Mouse (Mus musculus) cerebral cortex, adult 2 months (tissue): ENCODE measurements around the gene Dtnb.

ENCODE experiments used
- WGBS: fragments of 180-500 bp; shearing (Covaris S2); methylation state at CpG from one replicate; pipeline ENCODE4 v1.1.7; 2018; 5-methylcytosine and 5-hydroxymethylcytosine counted together

The Dtnb gene

GRCm38 (mm10) chr12:3571787-3572580 lies at the start of gene Dtnb:
Gene Dtnb, plus strand, starts transcription at chr12:3572381.
- under 1% methylated on average over 68 of the region's 85 CpGs for WGBS

GRCm38 (mm10) chr12:3525536-3525935 lies 46.6 kb upstream of the Dtnb start:
- 92% methylated on average over 5 of the region's 5 CpGs for WGBS

DNA sequence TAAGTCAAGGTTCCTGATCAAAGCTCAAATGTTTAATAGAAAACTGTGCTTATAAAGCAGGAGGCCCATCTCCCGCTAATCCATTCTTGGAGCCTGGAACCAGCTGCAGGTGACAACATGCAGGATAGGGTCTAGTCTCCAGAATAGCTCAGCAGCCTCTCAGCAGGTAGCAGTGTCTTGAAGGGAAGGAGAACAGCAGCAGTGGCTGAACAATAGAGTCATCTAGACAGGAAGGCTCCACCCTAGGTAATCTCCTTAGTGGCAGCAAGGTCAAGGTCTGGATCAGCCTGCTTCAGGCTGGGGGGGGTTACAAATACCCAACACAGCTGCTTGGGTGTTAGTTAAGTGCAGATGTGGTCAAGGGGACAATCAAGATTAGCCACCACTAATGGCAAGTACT lies 36.7 kb upstream of the Dtnb start:
- WGBS: 97% methylated on average over 1 of the region's 1 CpGs

DNA sequence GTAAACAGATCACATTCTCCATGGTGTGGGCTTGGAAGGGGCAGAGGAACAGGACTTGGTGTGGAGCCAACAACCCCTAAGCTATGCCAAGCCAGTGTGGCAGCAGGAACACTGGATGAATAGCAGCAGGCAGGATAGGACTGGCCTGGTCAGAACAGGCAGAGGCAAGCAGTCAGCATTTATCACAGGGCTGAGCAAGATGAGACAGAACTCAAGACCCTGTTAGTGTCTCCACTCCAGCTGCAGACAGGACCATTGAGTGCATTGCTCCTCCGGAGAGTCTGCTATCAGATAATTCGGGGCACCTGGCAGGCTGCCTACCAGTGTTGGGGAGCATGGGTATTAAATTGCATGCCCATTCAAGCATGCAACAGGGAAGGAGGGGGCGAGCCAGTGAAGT lies 34.6 kb upstream of the Dtnb start:
- 50% methylated on average over 3 of the region's 3 CpGs for WGBS

DNA sequence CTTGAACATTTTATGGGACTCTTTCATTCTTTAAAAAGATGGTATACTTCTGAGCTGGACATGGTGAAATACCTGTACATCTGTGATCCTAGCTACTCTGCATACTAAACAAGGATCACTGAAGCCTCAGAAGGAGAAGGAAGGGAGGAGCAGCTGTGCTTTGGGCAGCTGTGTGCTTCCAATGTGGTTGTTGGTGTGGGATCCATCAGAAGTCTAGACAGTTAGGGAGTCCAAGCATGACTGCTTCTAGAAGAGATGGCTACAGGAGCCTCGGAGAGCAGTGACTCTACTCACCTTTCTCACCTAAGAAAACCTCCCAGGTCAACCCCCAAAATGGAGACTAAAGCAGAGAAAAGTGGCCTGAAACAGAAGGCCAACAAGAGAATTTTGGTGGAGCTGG lies 34.1 kb upstream of the Dtnb start:
- 73% methylated on average over 1 of the region's 1 CpGs for WGBS

GRCm38 (mm10) chr12:3539605-3540004 lies 32.6 kb upstream of the Dtnb start:
- WGBS: 80% methylated on average over 2 of the region's 2 CpGs

GRCm38 (mm10) chr12:3540871-3541270 lies 31.3 kb upstream of the Dtnb start:
- 88% methylated on average over 7 of the region's 7 CpGs for WGBS

DNA sequence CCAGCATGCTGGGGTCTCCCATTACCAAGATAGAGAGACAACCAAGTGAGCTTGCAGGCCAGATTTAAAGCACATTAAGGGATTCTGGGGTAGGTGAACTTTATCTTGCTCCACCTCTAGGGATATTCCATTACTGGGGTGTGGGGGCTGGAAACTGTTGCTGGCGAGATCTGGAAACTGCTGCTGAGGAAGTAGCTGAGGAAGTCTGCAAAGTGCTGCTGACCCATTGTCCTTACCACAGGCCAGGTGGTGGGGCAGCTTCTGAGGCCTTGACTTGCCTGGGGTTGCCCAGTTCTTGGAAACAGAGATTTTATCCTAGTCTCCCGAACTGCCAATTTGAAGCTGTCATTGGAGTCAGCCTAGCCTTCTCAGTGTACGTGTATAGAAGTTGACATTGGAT lies 26.7 kb upstream of the Dtnb start:
- WGBS: 78% methylated on average over 3 of the region's 3 CpGs

DNA sequence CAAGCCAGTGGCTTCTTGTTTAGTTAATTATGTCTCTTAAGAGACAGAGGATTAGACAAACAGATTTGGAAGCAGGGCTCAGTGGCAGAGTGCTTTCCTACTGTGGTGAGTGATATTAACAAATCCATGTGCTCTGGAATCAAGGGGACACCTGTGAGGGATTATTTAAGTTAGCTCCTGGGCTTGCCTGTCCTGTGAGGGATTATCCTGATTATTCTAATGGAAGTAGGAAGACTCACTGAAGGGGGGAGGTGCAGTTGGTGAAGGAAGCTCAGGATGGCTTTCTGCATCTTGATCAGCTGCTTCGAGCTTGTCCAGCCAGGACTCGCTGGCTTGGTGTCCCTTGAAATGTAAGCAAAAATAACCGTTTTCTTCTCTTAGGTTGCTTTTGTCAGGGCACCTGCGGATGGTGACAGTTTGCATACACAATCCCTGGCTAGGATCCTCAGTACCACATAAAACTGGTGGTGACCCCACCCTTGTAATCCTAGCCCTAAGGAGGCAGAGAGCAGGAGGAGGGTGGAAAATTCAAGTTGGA lies 26.0 kb upstream of the Dtnb start:
- 58% methylated on average over 4 of the region's 4 CpGs for WGBS

- 38% methylated on average over 6 of the region's 6 CpGs for WGBS
Measured at GRCm38 (mm10) chr12:3546781-3547180, 25.4 kb upstream of the Dtnb start.

GRCm38 (mm10) chr12:3547506-3547905 lies 24.7 kb upstream of the Dtnb start:
- WGBS: 58% methylated on average over 4 of the region's 4 CpGs

DNA sequence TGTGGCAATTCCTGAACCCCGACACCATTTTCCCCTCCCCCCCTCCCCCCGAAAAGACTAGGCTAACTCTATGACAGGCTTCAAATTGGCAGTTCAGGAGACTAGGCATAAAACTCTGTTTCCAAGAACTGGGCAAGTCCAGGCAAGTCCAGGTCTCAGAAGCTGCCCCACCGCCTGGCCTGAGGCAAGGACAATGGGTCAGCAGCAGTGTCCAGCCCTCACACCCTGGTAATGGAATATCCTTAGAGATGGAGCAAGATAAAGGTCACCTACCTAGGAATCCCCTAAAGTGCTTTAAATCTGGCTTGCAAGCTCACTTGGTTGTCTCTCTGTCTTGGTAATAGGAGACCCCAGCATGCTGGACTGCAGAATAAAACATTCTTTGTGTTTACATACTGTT lies 24.3 kb upstream of the Dtnb start:
- 68% methylated on average over 3 of the region's 3 CpGs for WGBS

- WGBS: 40% methylated on average over 5 of the region's 5 CpGs
Measured at GRCm38 (mm10) chr12:3548582-3549211, 23.5 kb upstream of the Dtnb start.

DNA sequence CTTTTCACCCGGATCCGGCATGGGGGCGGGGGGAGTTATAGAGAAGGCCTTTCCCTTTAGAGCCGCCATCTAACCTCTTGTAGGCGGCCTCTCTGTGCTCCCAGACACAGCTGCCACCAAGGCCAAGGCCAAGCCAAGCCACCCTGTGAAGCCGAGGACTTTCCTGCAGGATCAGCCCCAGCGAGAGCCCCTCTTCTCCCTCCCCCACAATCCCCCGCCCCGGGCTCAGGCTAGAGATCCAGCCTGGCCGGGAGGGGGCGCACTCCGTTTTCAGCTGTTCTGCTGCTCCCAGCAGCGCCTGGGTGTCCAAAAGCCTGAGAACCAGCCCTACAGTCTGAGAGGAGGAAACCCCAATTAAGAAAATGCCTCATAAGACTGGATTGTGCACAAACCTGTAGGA lies 21.9 kb upstream of the Dtnb start:
- 16% methylated on average over 13 of the region's 13 CpGs for whole genome bisulfite sequencing

DNA sequence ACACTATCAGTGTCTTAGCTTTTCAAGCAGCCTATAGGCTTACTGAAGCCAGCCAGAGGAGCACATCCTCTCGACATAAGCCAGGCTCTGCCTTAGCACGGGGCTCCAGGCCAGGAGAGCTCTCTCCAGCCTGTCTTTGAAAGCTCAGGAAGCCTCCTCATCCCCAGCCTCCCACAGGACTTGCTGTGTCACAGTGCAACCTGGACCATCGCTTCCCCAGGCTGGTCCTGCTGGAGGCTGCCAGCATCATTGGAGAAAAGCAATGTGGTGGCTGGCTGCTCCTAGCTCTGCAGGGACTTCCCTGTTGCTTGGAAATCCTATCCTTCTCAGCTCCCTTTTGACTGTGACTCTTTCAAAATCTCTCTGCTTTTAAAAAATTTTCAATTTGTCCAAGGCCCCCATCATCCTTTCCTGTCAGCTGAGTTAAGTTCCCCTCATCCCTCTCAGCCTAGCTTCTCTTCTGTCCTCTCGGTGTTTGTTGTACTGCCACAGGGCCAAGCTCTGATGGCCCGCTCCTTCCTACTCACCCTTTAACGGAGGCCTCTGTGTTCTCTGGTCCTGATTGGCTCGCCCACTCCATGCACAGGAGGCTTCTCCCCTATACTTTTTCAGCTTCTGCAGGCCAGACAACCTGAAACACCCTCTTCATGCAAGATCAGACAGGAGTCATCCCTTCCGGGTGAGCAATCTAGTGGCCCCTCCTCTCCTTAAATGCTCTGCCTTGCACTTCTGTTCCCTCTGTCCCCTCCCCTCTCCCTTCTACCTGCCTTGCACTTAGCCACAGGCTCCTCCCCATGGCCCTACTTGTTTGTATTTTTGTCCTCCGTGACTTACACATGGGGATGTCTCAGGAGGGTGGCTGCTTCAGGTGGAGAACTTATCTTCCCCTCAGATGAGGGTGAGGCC lies 14.5 kb upstream of the Dtnb start:
- 65% methylated on average over 9 of the region's 9 CpGs for WGBS

- WGBS: 17% methylated on average over 1 of the region's 1 CpGs
Measured at GRCm38 (mm10) chr12:3560596-3560995, 11.6 kb upstream of the Dtnb start.

DNA sequence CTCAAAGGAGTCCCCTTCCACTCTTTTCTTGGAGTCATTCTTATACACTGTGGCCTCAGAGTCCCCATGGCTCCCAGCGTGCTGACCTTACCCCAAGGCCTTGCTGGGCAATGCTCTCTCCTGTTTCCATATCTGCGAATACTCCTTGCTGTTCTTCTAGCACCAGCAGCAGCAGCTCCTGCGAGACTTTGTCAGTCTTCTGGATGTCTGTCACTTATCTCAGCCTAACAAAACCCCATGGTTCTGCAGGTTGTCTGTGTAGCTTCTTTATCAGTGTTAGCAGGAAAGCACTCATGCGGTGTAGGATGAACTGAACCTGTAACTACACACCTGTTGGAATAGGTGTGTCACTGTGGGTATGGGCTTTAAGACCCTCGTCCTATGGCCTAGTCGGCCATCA lies 11.1 kb upstream of the Dtnb start:
- 88% methylated on average over 6 of the region's 6 CpGs for WGBS

DNA sequence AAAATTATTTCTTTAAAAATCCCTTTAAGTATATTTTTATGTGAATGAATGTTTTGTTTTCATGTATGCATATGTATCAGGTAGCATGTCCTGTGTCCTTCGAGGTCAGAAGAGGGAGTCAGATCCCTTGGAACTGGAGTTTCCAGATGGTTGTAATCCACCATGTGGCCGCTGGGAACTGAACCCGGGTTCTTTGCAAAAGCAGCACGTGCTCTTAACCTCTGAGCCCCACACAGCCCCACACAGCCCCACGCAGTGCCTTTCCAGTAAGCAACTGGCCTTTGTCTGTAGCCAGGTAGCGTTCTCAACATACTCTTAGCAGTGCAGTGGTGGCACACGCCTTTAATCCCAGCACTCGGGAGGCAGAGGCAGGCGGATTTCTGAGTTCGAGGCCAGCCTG lies 9.4 kb upstream of the Dtnb start:
- WGBS: 95% methylated on average over 10 of the region's 10 CpGs

DNA sequence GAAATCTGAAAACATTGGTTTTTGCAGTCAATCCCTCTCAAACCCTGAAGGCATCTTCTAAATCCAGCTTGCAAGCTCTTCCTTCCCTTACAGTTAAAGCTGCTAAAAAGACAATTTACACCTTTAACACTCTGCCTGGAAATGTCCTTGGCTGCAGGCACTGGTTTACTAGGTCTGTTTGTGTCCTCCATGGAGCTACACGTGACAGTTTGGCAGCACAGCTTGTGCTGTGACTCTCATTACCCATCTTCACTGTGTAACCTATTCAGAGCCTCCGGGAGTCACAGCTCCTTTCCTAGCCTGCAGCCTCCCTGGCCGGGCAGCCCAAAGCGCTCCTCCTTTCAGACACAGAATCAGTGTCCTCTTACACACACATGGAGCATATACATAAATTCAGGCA lies 8.5 kb upstream of the Dtnb start:
- 53% methylated on average over 4 of the region's 4 CpGs for WGBS

GRCm38 (mm10) chr12:3568461-3568991 lies 3.7 kb upstream of the Dtnb start:
- WGBS: 37% methylated on average over 5 of the region's 5 CpGs

DNA sequence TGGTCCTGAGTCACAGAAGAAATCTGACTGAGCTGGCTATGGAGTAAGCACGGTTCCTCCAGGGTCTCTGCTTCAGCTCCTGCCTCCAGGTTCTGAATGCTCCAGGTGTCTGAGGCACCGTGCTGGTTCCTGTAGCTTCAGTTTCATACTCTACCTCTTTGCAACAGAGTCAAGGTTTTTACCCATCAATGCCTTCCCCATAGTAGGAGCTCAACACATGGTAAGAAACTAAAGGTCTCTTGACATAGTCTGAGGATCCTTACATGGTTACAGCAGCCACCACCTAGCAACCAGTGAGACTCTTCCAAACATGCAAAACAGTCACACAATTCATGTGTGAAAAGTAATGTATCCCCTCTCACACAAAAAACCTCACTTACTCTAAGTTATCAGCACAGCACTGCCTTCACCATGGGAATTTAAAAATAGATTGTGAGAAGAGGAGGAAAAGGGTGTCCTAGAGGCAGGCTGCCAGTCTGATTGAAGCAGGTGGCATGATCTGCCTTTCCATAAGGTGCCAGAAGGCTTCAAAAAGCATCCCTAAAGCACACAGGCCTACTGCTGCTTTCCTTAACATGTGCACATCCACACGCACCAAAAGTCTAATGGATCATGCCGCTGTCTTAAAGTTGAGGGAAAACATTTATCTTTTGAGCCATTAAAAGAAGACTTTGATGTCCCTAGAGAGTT lies 1.3 kb upstream of the Dtnb start:
- WGBS: 47% methylated on average over 4 of the region's 4 CpGs
